Mouse (Mus musculus) CH12.LX (cell line): ENCODE measurements around the gene Mvp. TPM values are rescaled to one million over a fixed set of nuclear protein-coding genes. Genes with fewer than 3 reads are reported as not detected.

Experiments
- DNase-seq: peaks from one replicate; pipeline ENCODE4 v3.0.0-alpha.2; 2013; ENCODE audit errors: extremely low read depth
- H3K27ac ChIP-seq: 2 replicates; pipeline ENCODE4 v1.5.1; 2012; ENCODE audit warnings: low read depth, mild to moderate bottlenecking, control low read depth, moderate library complexity; ENCODE audit not compliant: insufficient read depth
- H3K27me3 ChIP-seq: replicated peaks from 2 replicates; pipeline ENCODE3; 2012; ENCODE audit warnings: inconsistent platforms
- H3K36me3 ChIP-seq, 2 experiments: replicated peaks in 1 of 2; 2 replicates each; pipeline versions ENCODE3 to v1.6.1; 2012; ENCODE audit warnings: inconsistent platforms in 1 of 2, low read length in 1 of 2, mild to moderate bottlenecking in 1 of 2, mixed read lengths in 1 of 2, moderate library complexity in 1 of 2; ENCODE audit not compliant: control insufficient read depth in 1 of 2, insufficient read depth in 1 of 2
- H3K4me1 ChIP-seq, 2 experiments: 2 replicates each; pipeline ENCODE4 v1.6.1; 2012; ENCODE audit warnings: inconsistent platforms in 1 of 2, moderate library complexity in 1 of 2; ENCODE audit not compliant: insufficient read depth in 2 of 2, control insufficient read depth in 1 of 2
- H3K4me2 ChIP-seq: 2 replicates; pipeline ENCODE4 v1.6.1; 2012; ENCODE audit warnings: low read depth, mild to moderate bottlenecking, control low read depth; ENCODE audit not compliant: poor library complexity, insufficient read depth, severe bottlenecking
- H3K4me3 ChIP-seq, 3 experiments: fragments of 150-350 bp in 1 of 3; sonication (generic) in 1 of 3; replicated peaks in 1 of 3; 2 replicates each; pipeline versions ENCODE3 to v1.5.1; 2011 to 2012; ENCODE audit warnings: low read depth in 2 of 3, low read length in 2 of 3, mild to moderate bottlenecking in 2 of 3, moderate library complexity in 2 of 3, control low read depth in 1 of 3, improper control_type of control experiment in 1 of 3, inconsistent platforms in 1 of 3, mixed read lengths in 1 of 3; ENCODE audit not compliant: poor library complexity in 1 of 3
- H3K79me2 ChIP-seq: replicated peaks from 2 replicates; pipeline ENCODE4 v1.6.1; 2012; ENCODE audit warnings: mild to moderate bottlenecking, moderate library complexity; ENCODE audit not compliant: control insufficient read depth, poor library complexity, insufficient read depth, severe bottlenecking; ENCODE audit errors: extremely low read depth
- H3K9ac ChIP-seq: 2 replicates; pipeline ENCODE4 v1.6.1; 2012; ENCODE audit warnings: low read depth, mild to moderate bottlenecking, control low read depth, moderate library complexity; ENCODE audit not compliant: insufficient read depth
- H3K9me3 ChIP-seq: replicated peaks from 2 replicates; pipeline ENCODE3; 2012; ENCODE audit warnings: low read length, inconsistent platforms, mixed read lengths
- BHLHE40 ChIP-seq: IDR thresholded peaks from 2 replicates; pipeline ENCODE4 v1.6.1; 2011; ENCODE audit warnings: mild to moderate bottlenecking, low read depth, low read length, improper control_type of control experiment
- MAZ ChIP-seq: IDR thresholded peaks from 2 replicates; pipeline ENCODE4 v1.6.1; 2012; ENCODE audit warnings: low read depth, mild to moderate bottlenecking, inconsistent platforms, low read length, improper control_type of control experiment, moderate library complexity
- NRF1 ChIP-seq: IDR thresholded peaks from 2 replicates; pipeline ENCODE4 v1.6.1; 2014; ENCODE audit warnings: low read depth, mild to moderate bottlenecking, inconsistent platforms, low read length, improper control_type of control experiment, moderate library complexity
- PAX5 ChIP-seq: IDR thresholded peaks from 2 replicates; pipeline ENCODE4 v1.6.1; 2012; ENCODE audit warnings: low read length, inconsistent platforms, mixed read lengths
- POLR2AphosphoS2 ChIP-seq: IDR thresholded peaks from 2 replicates; pipeline ENCODE4 v1.6.1; 2011; ENCODE audit warnings: low read depth, low read length, improper control_type of control experiment
- SIN3A ChIP-seq: IDR thresholded peaks from 2 replicates; pipeline ENCODE4 v1.6.1; 2012; ENCODE audit warnings: low read length, improper control_type of control experiment, inconsistent platforms
- USF1 ChIP-seq: IDR thresholded peaks from 2 replicates; pipeline ENCODE4 v1.6.1; 2014; ENCODE audit warnings: low read depth, mild to moderate bottlenecking, inconsistent platforms, low read length, improper control_type of control experiment
- ZKSCAN1 ChIP-seq: IDR thresholded peaks from 2 replicates; pipeline ENCODE4 v1.6.1; 2012; ENCODE audit warnings: low read depth, inconsistent platforms, low read length, improper control_type of control experiment, borderline replicate concordance
- dilution Hi-C: fragments of 300-500 bp; cut with MboI; formaldehyde crosslinking; loops from 2 replicates; pipeline ENCODE4 v1.14.3; 2020; ENCODE audit warnings: low sequenced_read_pairs; ENCODE audit not compliant: extremely low pct_unique_long_range_greater_than_20kb, extremely low pct_ligation_motif_present
- in situ Hi-C: fragments of 300-500 bp; cut with MboI; formaldehyde crosslinking; loops from 3 replicates; pipeline ENCODE4 v1.14.3; 2019; ENCODE audit warnings: low sequenced_read_pairs, low pct_ligation_motif_present, low pct_unique_long_range_greater_than_20kb, mixed read lengths
- polyA plus RNA-seq: library from polyadenylated mRNA; unstranded; fragments of >175 nt; gene quantifications from 2 replicates; pipeline ENCODE4 v1.2.1, GENCODE M21; 2012; ENCODE audit warnings: low read depth; ENCODE audit not compliant: insufficient read length
- total RNA-seq, 2 experiments: library from RNA; depleted of rRNA; stranded (reverse); fragments of 300-350 nt in 1 of 2; fragments of >200 nt in 1 of 2; gene quantifications; 2 replicates each; pipeline ENCODE4 v1.2.3; 2012 to 2014

Gene Mvp
- total and polyA plus RNA-seq, 3 experiments: 33.3 to 53.7 (median 52.1) TPM

DNA sequence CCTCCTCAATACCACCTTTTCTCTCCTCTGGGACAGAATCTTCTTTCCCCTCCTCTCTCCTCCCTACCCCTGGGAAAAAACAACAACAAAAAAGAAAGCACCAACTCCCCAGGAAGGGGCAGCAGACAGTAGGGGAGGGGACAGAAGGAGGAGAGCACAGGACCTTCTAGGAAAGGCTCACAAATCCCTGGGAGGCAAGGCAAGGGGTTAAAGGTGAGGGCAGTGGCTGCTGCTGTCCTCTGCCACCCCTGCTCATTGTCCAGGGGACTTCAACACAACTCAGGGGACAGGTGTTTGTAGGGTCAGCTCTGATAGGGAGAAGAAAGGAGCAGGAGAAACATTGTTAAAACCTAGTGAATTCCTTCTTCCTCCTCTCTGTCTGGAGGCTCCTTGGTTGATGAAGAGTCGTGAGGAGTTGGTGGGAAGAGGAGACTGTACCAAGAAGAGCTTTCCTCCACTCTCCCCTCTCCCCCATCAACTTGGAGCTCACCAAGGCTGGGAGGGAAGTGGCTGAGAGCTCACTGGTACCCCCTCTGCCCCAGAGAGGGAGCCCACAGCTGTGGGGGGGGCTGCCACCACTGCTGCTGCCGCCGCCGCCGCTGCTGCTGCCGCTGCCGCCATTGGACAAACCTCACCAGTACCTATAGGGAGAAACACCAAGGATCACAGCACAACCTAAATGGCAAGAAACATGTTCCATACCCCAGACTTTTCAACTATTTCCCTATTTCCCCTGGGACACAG is 8.3 kb upstream of the Mvp start:
- Histone ChIP-seq H3K36me3 (peaks cover 21 to 60% of the 10 kb centered on the region in 2 experiments), H3K4me2 (no peak overlapping the region)
- dilution Hi-C loops: no loop called here

DNA sequence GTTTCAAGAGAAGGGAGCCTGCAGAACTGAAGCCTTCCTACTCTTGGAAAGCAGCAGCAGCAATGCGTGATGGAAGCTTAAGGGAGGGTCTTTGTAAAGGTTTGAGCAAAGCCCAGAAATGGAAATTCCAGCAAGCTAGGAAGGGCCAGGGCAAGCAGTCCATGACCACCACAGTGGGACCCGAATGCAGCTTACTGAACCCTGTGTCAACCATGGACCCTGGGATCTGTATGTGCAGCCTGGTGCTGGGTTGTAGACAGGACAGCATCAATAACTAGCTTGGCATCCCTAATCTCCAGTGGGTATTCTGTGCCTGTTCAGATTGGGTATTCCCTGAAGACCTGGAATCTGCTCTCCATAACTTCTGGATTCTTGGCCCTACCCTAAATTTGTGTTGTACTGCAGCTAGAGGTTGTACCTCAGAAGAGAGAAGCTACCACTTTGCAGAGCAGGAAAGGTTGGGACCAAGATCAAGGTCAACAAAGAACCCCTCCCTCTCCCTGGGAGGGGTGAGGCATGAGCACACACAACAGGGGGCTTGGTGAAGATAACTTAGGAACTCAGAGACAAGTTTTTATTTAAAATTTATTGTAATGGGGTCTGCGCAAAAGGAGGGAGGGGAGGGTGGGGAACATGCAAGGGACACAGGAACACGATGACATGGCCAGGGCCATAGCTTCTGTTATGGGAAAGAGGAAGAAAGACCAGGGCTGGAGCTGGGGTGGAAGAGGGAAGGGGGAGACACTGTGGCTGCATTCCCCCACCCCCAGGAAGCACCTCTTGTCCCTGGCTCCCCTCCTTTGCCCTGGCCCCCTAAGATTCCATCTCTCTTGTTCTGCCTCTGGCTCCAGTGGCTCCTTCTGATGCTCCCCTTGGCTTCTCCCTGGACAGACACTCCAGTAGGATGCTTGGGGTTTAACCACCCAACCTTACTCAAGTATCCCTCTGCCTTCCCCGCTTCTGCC is 7.4 kb upstream of the Mvp start:
- TF ChIP-seq PAX5: no peak
- TF ChIP-seq SIN3A: no peak
- peak; percentile 33 for TF ChIP-seq POLR2AphosphoS2
- no peak for TF ChIP-seq BHLHE40
- no peak overlapping the region for H3K4me2 ChIP-seq
- no peak overlapping the region for H3K9ac ChIP-seq
- H3K4me3 ChIP-seq: no peak overlapping the region
- H3K27me3 ChIP-seq: no peaks in the 10 kb centered on the region
- peaks cover 20 to 59% of the 10 kb centered on the region in 2 experiments for H3K36me3 ChIP-seq
- no peak for DNase-seq
- no peaks in the 10 kb centered on the region for H3K9me3 ChIP-seq
- H3K4me1 ChIP-seq: peaks cover 19 to 63% of the 10 kb centered on the region in 2 experiments
- dilution Hi-C loops (no loop called here), in situ Hi-C loops (loop anchor here (5.0 kb wide), 1 partner anchor 135 kb away; no protein-coding TSS in a partner anchor)
- peaks cover 22% of the 10 kb centered on the region for H3K79me2 ChIP-seq
- no peak overlapping the region for H3K27ac ChIP-seq

More for the DNA sequence above, 8.3 kb upstream of the Mvp start:
- in situ Hi-C loops: loop anchor here (5.0 kb wide), 1 partner anchor 135 kb away; no protein-coding TSS in a partner anchor
- H3K9ac ChIP-seq: no peak overlapping the region
- no peak overlapping the region for H3K27ac ChIP-seq
- TF ChIP-seq ZKSCAN1 (no peak), USF1 (no peak), PAX5 (no peak), NRF1 (no peak), MAZ (no peak), POLR2AphosphoS2 (0 out of 2 replicates have a peak, but pooled peaks have one; percentile 32)
- peaks cover 19 to 60% of the 10 kb centered on the region in 2 experiments for H3K4me1 ChIP-seq
- H3K4me3 ChIP-seq: peak overlapping the region in 1 of 3 experiments; percentile 78
- peaks cover 22% of the 10 kb centered on the region for H3K79me2 ChIP-seq
- H3K27me3 ChIP-seq: no peaks in the 10 kb centered on the region
- no peaks in the 10 kb centered on the region for H3K9me3 ChIP-seq
- DNase-seq: no peak
